ENCODE assay signal across 8 mouse cellular contexts in genomic region chr10:29147641-29147990, GRCm38 (mm10). TPM values are rescaled to one million over a fixed set of nuclear protein-coding genes. Genes with fewer than 3 reads are reported as not detected.
DNase-seq lines count a peak whose midpoint lies in the region; ATAC-seq and TF ChIP-seq lines count a peak whose summit lies in the region.

No protein-coding gene starts in this region.

- H3K36me3 ChIP-seq in kidney, postnatal 0 days (ENCODE audit: insufficient read depth, low read length): no peaks in the 10 kb centered on the region
- no peaks in the 10 kb centered on the region for H3K36me3 ChIP-seq in embryonic facial prominence, embryonic 11.5 days (replicated peaks; ENCODE audit: control insufficient read depth, insufficient read depth, low read depth, low read length)
- H3K36me3 ChIP-seq in intestine, embryonic 14.5 days (ENCODE audit: control insufficient read depth, insufficient read depth, low read length): no peaks in the 10 kb centered on the region
- H3K36me3 ChIP-seq in neural tube, embryonic 13.5 days: peaks cover 22% of the 10 kb centered on the region
- no peaks in the 10 kb centered on the region for H3K36me3 ChIP-seq in thymus, adult 2 months (ENCODE audit: control insufficient read depth, insufficient read depth, low read length)

- H3K4me3 ChIP-seq in kidney, postnatal 0 days (replicated peaks; ENCODE audit: low read depth, low read length): peak overlapping the region; percentile 42
- peak overlapping the region; percentile 59 for H3K4me3 ChIP-seq in embryonic facial prominence, embryonic 11.5 days (ENCODE audit: low read depth, low read length)
- peak overlapping the region; percentile 37 for H3K4me3 ChIP-seq in intestine, embryonic 14.5 days (ENCODE audit: low read depth, low read length)
- H3K4me3 ChIP-seq in neural tube, embryonic 13.5 days: peak overlapping the region; percentile 82
- H3K4me3 ChIP-seq in thymus, adult 2 months (ENCODE audit: control insufficient read depth, insufficient read depth, low read length): no peak overlapping the region

- no peaks in the 10 kb centered on the region for H3K9me3 ChIP-seq in kidney, postnatal 0 days (replicated peaks; ENCODE audit: low read length)
- H3K9me3 ChIP-seq in embryonic facial prominence, embryonic 11.5 days (replicated peaks; ENCODE audit: control insufficient read depth, low read length): no peaks in the 10 kb centered on the region
- H3K9me3 ChIP-seq in intestine, embryonic 14.5 days (ENCODE audit: control insufficient read depth, low read length): no peaks in the 10 kb centered on the region
- H3K9me3 ChIP-seq in neural tube, embryonic 13.5 days: no peaks in the 10 kb centered on the region

- under 1% methylated on average over 12 of the region's 12 CpGs for WGBS in kidney, postnatal 0 days
- WGBS in embryonic facial prominence, embryonic 11.5 days: under 1% methylated on average over 12 of the region's 12 CpGs
- WGBS in intestine, embryonic 14.5 days: 2% methylated on average over 12 of the region's 12 CpGs
- WGBS in neural tube, embryonic 13.5 days: under 1% methylated on average over 11 of the region's 12 CpGs
- 6% methylated on average over 12 of the region's 12 CpGs for WGBS in thymus, adult 2 months

- DNase-seq in kidney, postnatal 0 days (ENCODE audit: low spot score): no peak
- no peak for DNase-seq in kidney, postnatal 10 days
- no peak for DNase-seq in embryonic facial prominence, embryonic 11.5 days (ENCODE audit: low spot score)
- DNase-seq in intestine, embryonic 14.5 days (ENCODE audit: low spot score): no peak
- no peak for DNase-seq in thymus, postnatal 10 days (ENCODE audit: low spot score in 2 of 2)
- DNase-seq in thymus, adult 2 months: no peak
- DNase-seq in left cerebral cortex, adult 9 months (ENCODE audit: low spot score in 2 of 2): no peak

- no peak for TF ChIP-seq CTCF in kidney, postnatal 0 days (IDR thresholded peaks at IDR 0.05; ENCODE audit: low read depth)
- no peak for TF ChIP-seq CTCF in thymus, adult 2 months (IDR thresholded peaks at IDR 0.05; ENCODE audit: borderline replicate concordance, control insufficient read depth, extremely low read depth, insufficient read depth, low read length, poor library complexity)

- no peak for ATAC-seq in kidney, postnatal 0 days (replicated peaks; ENCODE audit: low FRiP score, low read depth)
- ATAC-seq in embryonic facial prominence, embryonic 11.5 days (replicated peaks; ENCODE audit: insufficient number of reproducible peaks, low FRiP score, low TSS enrichment, low read depth): no peak
- ATAC-seq in intestine, embryonic 14.5 days (replicated peaks; ENCODE audit: low FRiP score, low TSS enrichment, low read depth): peak; percentile 12; the same call in 1 of the 2 replicates
- ATAC-seq in neural tube, embryonic 13.5 days (ENCODE audit: low read depth): no peak

- peaks cover 11% of the 10 kb centered on the region for H3K4me1 ChIP-seq in kidney, postnatal 0 days (replicated peaks; ENCODE audit: insufficient read depth, low read length)
- peaks cover 2% of the 10 kb centered on the region for H3K4me1 ChIP-seq in embryonic facial prominence, embryonic 11.5 days (ENCODE audit: control insufficient read depth, insufficient read depth, low read length)
- H3K4me1 ChIP-seq in intestine, embryonic 14.5 days (replicated peaks; ENCODE audit: control insufficient read depth, insufficient read depth, low read length): peaks cover 13% of the 10 kb centered on the region
- peaks cover 44% of the 10 kb centered on the region for H3K4me1 ChIP-seq in neural tube, embryonic 13.5 days (replicated peaks)
- H3K4me1 ChIP-seq in thymus, adult 2 months (replicated peaks; ENCODE audit: control insufficient read depth, insufficient read depth, low read length): no peaks in the 10 kb centered on the region; the same call in 1 of the 2 replicates

- no peak for TF ChIP-seq POLR2A in thymus, adult 2 months (IDR thresholded peaks at IDR 0.05; ENCODE audit: control insufficient read depth, extremely low read depth, insufficient read depth, low read length, poor library complexity)

- peaks cover 46% of the 10 kb centered on the region for H3K27me3 ChIP-seq in kidney, postnatal 0 days (ENCODE audit: insufficient read depth, low read length)
- H3K27me3 ChIP-seq in embryonic facial prominence, embryonic 11.5 days (ENCODE audit: control insufficient read depth, insufficient read depth, low read length): peaks cover 15% of the 10 kb centered on the region; the same call in 1 of the 2 replicates
- H3K27me3 ChIP-seq in intestine, embryonic 14.5 days (replicated peaks; ENCODE audit: control insufficient read depth, insufficient read depth, low read length): peaks cover 49% of the 10 kb centered on the region
- no peaks in the 10 kb centered on the region for H3K27me3 ChIP-seq in neural tube, embryonic 13.5 days
- peaks cover 6% of the 10 kb centered on the region; the same call in 1 of the 2 replicates for H3K27me3 ChIP-seq in thymus, adult 2 months (ENCODE audit: control insufficient read depth, insufficient read depth, low read length)

- no peak overlapping the region for H3K9ac ChIP-seq in kidney, postnatal 0 days (ENCODE audit: low read depth, low read length)
- H3K9ac ChIP-seq in embryonic facial prominence, embryonic 11.5 days (replicated peaks; ENCODE audit: low read length): peak overlapping the region; percentile 50
- no peak overlapping the region for H3K9ac ChIP-seq in intestine, embryonic 14.5 days (ENCODE audit: low read length)
- peak overlapping the region; percentile 91 for H3K9ac ChIP-seq in neural tube, embryonic 13.5 days

- no peak overlapping the region for H3K27ac ChIP-seq in kidney, postnatal 0 days
- H3K27ac ChIP-seq in embryonic facial prominence, embryonic 11.5 days (replicated peaks; ENCODE audit: low read depth, low read length): no peak overlapping the region
- H3K27ac ChIP-seq in intestine, embryonic 14.5 days (ENCODE audit: low read depth): no peak overlapping the region
- peak overlapping the region; percentile 95 for H3K27ac ChIP-seq in neural tube, embryonic 13.5 days (replicated peaks)
- H3K27ac ChIP-seq in thymus, adult 2 months (ENCODE audit: control insufficient read depth, insufficient read depth, low read length): no peak overlapping the region

- H3K4me2 ChIP-seq in kidney, postnatal 0 days (ENCODE audit: low read length): peak overlapping the region; percentile 90
- H3K4me2 ChIP-seq in embryonic facial prominence, embryonic 11.5 days (ENCODE audit: low read depth, low read length): peak overlapping the region; percentile 98
- peak overlapping the region; percentile 66 for H3K4me2 ChIP-seq in intestine, embryonic 14.5 days (ENCODE audit: low read length)
- H3K4me2 ChIP-seq in neural tube, embryonic 13.5 days: peak overlapping the region; percentile 91

RNA-seq across cellular contexts. Expression of gene Soga3, which starts 4.0 kb away (rescaled TPM):
- polyA plus RNA-seq in kidney, postnatal 0 days (2015; fragmentation: Nextera tagmentation; extraction: Ambion mirVana): 0.14 and 0.37 TPM in 2 replicates
- 7.8 and 10.0 TPM in 2 replicates for polyA plus RNA-seq in embryonic facial prominence, embryonic 11.5 days (2014; fragmentation: Nextera tagmentation; extraction: Ambion mirVana)
- polyA plus RNA-seq in intestine, embryonic 14.5 days (2014; fragmentation: Nextera tagmentation; extraction: Ambion mirVana): 3.3 and 4.2 TPM in 2 replicates
- 91.9 and 109 TPM in 2 replicates for polyA plus RNA-seq in neural tube, embryonic 13.5 days (2015; fragmentation: Nextera tagmentation; extraction: Ambion mirVana)
- polyA plus RNA-seq in thymus, adult 2 months (2012; rRNA removed): 0.04 and 0.13 TPM in 2 replicates

RNA-seq across cellular contexts. Expression of gene Gm49353, which starts 51.1 kb away (rescaled TPM):
- polyA plus RNA-seq in kidney, postnatal 0 days (2015; fragmentation: Nextera tagmentation; extraction: Ambion mirVana): not detected in 2 replicates
- polyA plus RNA-seq in embryonic facial prominence, embryonic 11.5 days (2014; fragmentation: Nextera tagmentation; extraction: Ambion mirVana): 1.1 TPM in 1 of 2 replicates, not detected in the other
- 0.89 TPM in 1 of 2 replicates, not detected in the other for polyA plus RNA-seq in intestine, embryonic 14.5 days (2014; fragmentation: Nextera tagmentation; extraction: Ambion mirVana)
- 13.0 and 14.8 TPM in 2 replicates for polyA plus RNA-seq in neural tube, embryonic 13.5 days (2015; fragmentation: Nextera tagmentation; extraction: Ambion mirVana)
- polyA plus RNA-seq in thymus, adult 2 months (2012; rRNA removed): not detected in 2 replicates

Comparison
In these comparisons a context has a peak if more than half of its experiments do, and no peak if none do; other contexts are left out.
1. H3K9ac ChIP-seq: peak in embryonic facial prominence, embryonic 11.5 days (single experiment) and neural tube, embryonic 13.5 days (single experiment); none in kidney, postnatal 0 days (single experiment) and intestine, embryonic 14.5 days (single experiment).
2. Peak in every context shown above with its lines, with median percentiles within 50 percentile points of each other: H3K4me2 ChIP-seq.